Mouse (Mus musculus) liver, embryonic 15.5 days (tissue): ENCODE results near the gene Comtd1. TPM values are rescaled to one million over a fixed set of nuclear protein-coding genes. Genes with fewer than 3 reads are reported as not detected.

ENCODE experiments used
- ATAC-seq: fragments of 200-750 bp; cut with Nextera tagmentation; 2 replicates; pipeline ENCODE4 v1.8.0; 2017; ENCODE audit warnings: moderate number of reproducible peaks, mild to moderate bottlenecking, moderate library complexity; ENCODE audit not compliant: insufficient read depth
- H3K27ac ChIP-seq: fragments of 300-500 bp; sonication (generic); replicated peaks from 2 replicates; pipeline ENCODE4 v1.5.1; 2015; ENCODE audit warnings: mild to moderate bottlenecking, inconsistent platforms
- H3K27me3 ChIP-seq: fragments of 300-500 bp; sonication (generic); 2 replicates; pipeline ENCODE4 v1.6.1; 2015; ENCODE audit warnings: mild to moderate bottlenecking, inconsistent platforms
- H3K36me3 ChIP-seq: fragments of 300-500 bp; sonication (generic); replicated peaks from 2 replicates; pipeline ENCODE4 v1.6.1; 2015; ENCODE audit warnings: moderate library complexity, mild to moderate bottlenecking, inconsistent platforms
- H3K4me1 ChIP-seq: fragments of 300-500 bp; sonication (generic); replicated peaks from 2 replicates; pipeline ENCODE4 v1.6.1; 2015; ENCODE audit warnings: inconsistent platforms
- H3K4me2 ChIP-seq: fragments of 300-500 bp; sonication (generic); 2 replicates; pipeline ENCODE4 v1.6.1; 2015; ENCODE audit warnings: moderate library complexity, mild to moderate bottlenecking, inconsistent platforms
- H3K4me3 ChIP-seq: fragments of 300-500 bp; sonication (generic); replicated peaks from 2 replicates; pipeline ENCODE4 v1.5.1; 2015; ENCODE audit warnings: mild to moderate bottlenecking, inconsistent platforms
- H3K9ac ChIP-seq: fragments of 300-500 bp; sonication (generic); 2 replicates; pipeline ENCODE4 v1.6.1; 2015; ENCODE audit warnings: moderate library complexity, mild to moderate bottlenecking, inconsistent platforms
- H3K9me3 ChIP-seq: fragments of 300-500 bp; sonication (generic); replicated peaks from 2 replicates; pipeline ENCODE4 v1.6.1; 2016; ENCODE audit warnings: inconsistent platforms
- WGBS: fragments of 180-500 bp; shearing (Covaris S2); methylation state at CpG from one replicate; pipeline ENCODE4 v1.1.7; 2015; ENCODE audit warnings: mixed read lengths; ENCODE audit not compliant: insufficient replicate concordance; 5-methylcytosine and 5-hydroxymethylcytosine counted together
- polyA plus RNA-seq: library from polyadenylated mRNA; unstranded; fragments of >200 nt; fragmentation: Nextera tagmentation; extraction: Ambion mirVana; gene quantifications from 2 replicates; pipeline ENCODE4 v1.2.1, GENCODE M21; 2015

Gene Comtd1
- polyA plus RNA-seq, 1 experiment from 2014 or later: 20.1 TPM

DNA sequence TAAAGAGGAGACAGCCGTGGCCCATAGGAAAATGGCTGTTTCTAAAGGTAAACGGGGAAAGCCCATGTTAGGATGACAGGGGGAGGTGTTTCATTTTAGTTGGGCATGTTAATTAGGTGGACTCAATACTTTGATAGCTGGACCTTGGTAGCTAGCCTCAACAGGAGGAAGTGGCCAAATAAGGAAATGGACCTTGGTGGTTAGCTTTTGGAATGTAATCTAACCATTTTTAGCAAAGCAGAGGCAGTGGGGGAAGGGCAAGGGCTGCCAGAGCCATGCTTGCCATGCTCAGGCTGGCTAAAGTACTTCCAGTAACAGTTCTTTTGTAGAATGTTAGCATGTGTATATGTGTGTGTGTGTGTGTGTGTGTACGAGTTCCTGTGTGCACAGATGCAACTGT is 34.9 kb downstream of the Comtd1 start:
- H3K4me1 ChIP-seq: peaks cover 26% of the 10 kb centered on the region
- no peaks in the 10 kb centered on the region for H3K9me3 ChIP-seq
- H3K9ac ChIP-seq: no peak overlapping the region
- no peak for ATAC-seq
- H3K27ac ChIP-seq: peak overlapping the region; percentile 16; the same call in 1 of the 2 replicates
- H3K4me2 ChIP-seq: no peak overlapping the region
- WGBS: 42% methylated on average over 3 of the region's 3 CpGs
- peaks cover 3% of the 10 kb centered on the region; the same call in 1 of the 2 replicates for H3K27me3 ChIP-seq
- no peaks in the 10 kb centered on the region for H3K36me3 ChIP-seq
- H3K4me3 ChIP-seq: no peak overlapping the region

GRCm38 (mm10) chr14:21813216-21813615 is 35.6 kb downstream of the Comtd1 start:
- 23% methylated on average over 4 of the region's 4 CpGs for WGBS
- no peaks in the 10 kb centered on the region for H3K9me3 ChIP-seq
- no peaks in the 10 kb centered on the region for H3K36me3 ChIP-seq
- H3K4me3 ChIP-seq: no peak overlapping the region
- peak overlapping the region; percentile 16; the same call in 1 of the 2 replicates for H3K27ac ChIP-seq
- H3K27me3 ChIP-seq: peaks cover 3% of the 10 kb centered on the region; the same call in 1 of the 2 replicates
- peak; percentile 43; the same call in 1 of the 2 replicates for ATAC-seq
- no peak overlapping the region for H3K9ac ChIP-seq
- no peak overlapping the region for H3K4me2 ChIP-seq
- peaks cover 26% of the 10 kb centered on the region for H3K4me1 ChIP-seq

- H3K9me3 ChIP-seq: no peaks in the 10 kb centered on the region
- H3K4me1 ChIP-seq: peaks cover 26% of the 10 kb centered on the region
- 0 out of 2 replicates have a peak overlapping the region, but pooled peaks have one; percentile 2 for H3K4me3 ChIP-seq
- ATAC-seq: peak; percentile 56; the same call in 1 of the 2 replicates
- WGBS: 17% methylated on average over 14 of the region's 14 CpGs
- no peak overlapping the region for H3K9ac ChIP-seq
- H3K4me2 ChIP-seq: peak overlapping the region; percentile 47
- H3K36me3 ChIP-seq: no peaks in the 10 kb centered on the region
- H3K27me3 ChIP-seq: peaks cover 3% of the 10 kb centered on the region; the same call in 1 of the 2 replicates
- 0 out of 2 replicates have a peak overlapping the region, but pooled peaks have one; percentile 24 for H3K27ac ChIP-seq
Measured at GRCm38 (mm10) chr14:21812590-21813162, 36.1 kb downstream of the Comtd1 start.

- H3K36me3 ChIP-seq: no peaks in the 10 kb centered on the region
- peaks cover 3% of the 10 kb centered on the region; the same call in 1 of the 2 replicates for H3K27me3 ChIP-seq
- H3K9ac ChIP-seq: no peak overlapping the region
- H3K9me3 ChIP-seq: no peaks in the 10 kb centered on the region
- no peak for ATAC-seq
- no peak overlapping the region for H3K4me3 ChIP-seq
- H3K4me1 ChIP-seq: peaks cover 28% of the 10 kb centered on the region
- WGBS: 63% methylated on average over 10 of the region's 10 CpGs
- no peak overlapping the region; the same call in 1 of the 2 replicates for H3K4me2 ChIP-seq
- H3K27ac ChIP-seq: 0 out of 2 replicates have a peak overlapping the region, but pooled peaks have one; percentile 14
Measured at GRCm38 (mm10) chr14:21811744-21812393, 36.9 kb downstream of the Comtd1 start.

GRCm38 (mm10) chr14:21811301-21811700 is 37.5 kb downstream of the Comtd1 start:
- Histone ChIP-seq H3K4me1 (peaks cover 34% of the 10 kb centered on the region), H3K4me2 (no peak overlapping the region)
- no peak for ATAC-seq

GRCm38 (mm10) chr14:21809418-21809817 is 39.4 kb downstream of the Comtd1 start:
- no peak overlapping the region for H3K4me3 ChIP-seq
- WGBS: 65% methylated on average over 2 of the region's 2 CpGs
- H3K27me3 ChIP-seq: no peaks in the 10 kb centered on the region
- H3K36me3 ChIP-seq: no peaks in the 10 kb centered on the region
- ATAC-seq: no peak
- H3K4me1 ChIP-seq: peaks cover 35% of the 10 kb centered on the region
- H3K27ac ChIP-seq: no peak overlapping the region
- H3K9me3 ChIP-seq: no peaks in the 10 kb centered on the region
- no peak overlapping the region for H3K9ac ChIP-seq
- no peak overlapping the region for H3K4me2 ChIP-seq

More at GRCm38 (mm10) chr14:21811301-21811700, 37.5 kb downstream of the Comtd1 start:
- H3K36me3 ChIP-seq: no peaks in the 10 kb centered on the region
- no peak overlapping the region for H3K4me3 ChIP-seq
- H3K27me3 ChIP-seq: peaks cover 3% of the 10 kb centered on the region; the same call in 1 of the 2 replicates
- no peak overlapping the region for H3K9ac ChIP-seq
- H3K27ac ChIP-seq: no peak overlapping the region
- H3K9me3 ChIP-seq: no peaks in the 10 kb centered on the region
- 58% methylated on average over 4 of the region's 4 CpGs for WGBS

DNA sequence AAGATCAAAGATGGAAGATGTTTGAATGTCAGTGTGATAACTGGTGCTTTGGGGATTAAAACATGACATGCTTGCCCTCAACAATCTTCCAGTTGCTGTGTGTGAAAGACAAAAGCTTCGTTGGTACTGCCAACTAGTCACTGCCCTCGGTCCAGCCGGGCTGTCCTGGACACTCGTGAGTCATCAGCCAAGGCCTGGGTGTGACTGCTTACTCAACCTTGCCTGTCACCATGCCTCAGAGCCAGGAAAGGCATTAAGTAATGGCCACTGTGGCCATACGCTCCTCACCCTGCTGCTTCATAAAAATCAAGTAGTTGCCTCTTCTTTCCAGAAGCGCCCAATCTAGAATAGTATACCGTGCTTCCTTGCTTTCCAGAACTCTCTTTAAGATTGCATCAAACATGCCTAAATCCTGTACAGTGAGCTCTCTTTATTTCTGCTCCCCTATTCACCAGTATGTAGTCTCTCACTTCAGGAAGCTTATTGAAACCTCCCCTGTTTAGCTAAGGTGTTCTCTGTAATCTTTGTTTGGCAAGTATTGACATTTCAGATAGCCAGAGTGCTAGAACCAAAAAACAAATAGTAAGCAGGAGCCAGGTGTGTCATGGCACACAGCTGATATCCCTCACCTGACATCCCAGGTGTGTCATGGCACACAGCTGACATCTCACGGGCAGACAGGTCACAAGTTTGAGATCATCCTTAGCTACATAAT is 40.4 kb downstream of the Comtd1 start:
- Histone ChIP-seq H3K9ac (no peak overlapping the region), H3K27me3 (no peaks in the 10 kb centered on the region), H3K27ac (no peak overlapping the region), H3K4me2 (no peak overlapping the region), H3K9me3 (no peaks in the 10 kb centered on the region), H3K36me3 (no peaks in the 10 kb centered on the region), H3K4me1 (peaks cover 28% of the 10 kb centered on the region), H3K4me3 (no peak overlapping the region)
- ATAC-seq: no peak
- WGBS: 68% methylated on average over 8 of the region's 8 CpGs

GRCm38 (mm10) chr14:21806631-21807160 is 42.1 kb downstream of the Comtd1 start:
- Histone ChIP-seq H3K9ac (no peak overlapping the region), H3K9me3 (no peaks in the 10 kb centered on the region), H3K27ac (peak overlapping the region; percentile 7; the same call in 1 of the 2 replicates), H3K36me3 (no peaks in the 10 kb centered on the region), H3K27me3 (no peaks in the 10 kb centered on the region), H3K4me3 (no peak overlapping the region), H3K4me1 (peaks cover 16% of the 10 kb centered on the region), H3K4me2 (no peak overlapping the region)
- WGBS: 22% methylated on average over 3 of the region's 3 CpGs
- ATAC-seq: peak; percentile 65

DNA sequence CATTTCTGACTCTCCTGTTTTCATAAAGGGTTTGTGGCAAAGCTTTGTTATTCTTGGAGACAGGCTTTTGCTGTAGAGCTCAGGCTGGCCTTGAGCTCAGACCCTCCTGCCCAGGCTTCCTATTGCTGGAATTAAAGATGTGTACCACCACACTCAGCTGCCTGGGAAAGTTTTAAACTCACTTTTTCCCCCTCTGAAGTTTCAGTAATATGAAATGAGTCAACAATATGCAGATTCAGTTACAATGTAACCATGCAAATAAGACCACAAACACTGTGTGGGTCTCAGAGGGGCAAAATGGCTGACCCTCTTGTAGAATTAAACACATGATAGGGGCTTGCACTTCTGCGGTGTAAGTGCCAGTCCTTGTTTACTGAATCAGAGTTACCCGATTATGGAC is 42.6 kb downstream of the Comtd1 start:
- Histone ChIP-seq H3K27ac (no peak overlapping the region), H3K4me3 (no peak overlapping the region), H3K27me3 (no peaks in the 10 kb centered on the region), H3K9ac (no peak overlapping the region), H3K36me3 (no peaks in the 10 kb centered on the region), H3K9me3 (no peaks in the 10 kb centered on the region), H3K4me2 (no peak overlapping the region), H3K4me1 (peaks cover 14% of the 10 kb centered on the region)
- 61% methylated on average over 2 of the region's 2 CpGs for WGBS
- ATAC-seq: no peak

GRCm38 (mm10) chr14:21802543-21803206 is 46.1 kb downstream of the Comtd1 start:
- H3K27ac ChIP-seq: no peak overlapping the region
- peaks cover 5% of the 10 kb centered on the region; the same call in 1 of the 2 replicates for H3K36me3 ChIP-seq
- no peaks in the 10 kb centered on the region for H3K27me3 ChIP-seq
- no peak overlapping the region for H3K4me3 ChIP-seq
- no peak for ATAC-seq
- no peaks in the 10 kb centered on the region for H3K9me3 ChIP-seq
- 77% methylated on average over 6 of the region's 6 CpGs for WGBS
- H3K9ac ChIP-seq: no peak overlapping the region
- H3K4me1 ChIP-seq: peaks cover 9% of the 10 kb centered on the region
- H3K4me2 ChIP-seq: no peak overlapping the region
